11 mouse cellular contexts compared by ENCODE assay signal in the genomic region with DNA sequence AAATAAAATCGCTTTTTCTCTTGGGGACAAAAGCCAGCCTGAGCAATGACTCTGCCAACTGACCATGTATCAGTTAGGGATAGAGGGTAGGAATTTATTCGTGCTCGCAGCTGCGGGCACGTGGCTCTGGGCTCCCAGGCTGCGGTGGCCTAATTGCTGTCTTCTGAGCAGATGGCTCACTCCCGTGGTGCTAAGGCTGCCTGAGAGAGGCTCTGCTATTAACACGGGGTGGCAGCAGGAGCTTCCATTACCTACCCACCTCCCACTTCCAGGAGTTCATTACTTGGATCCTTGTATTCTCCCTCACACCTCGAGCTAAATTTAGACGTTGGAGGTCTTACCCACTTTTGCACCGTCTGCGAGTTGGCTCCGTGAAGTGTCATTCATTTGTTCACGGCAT. TPM values are rescaled to one million over a fixed set of nuclear protein-coding genes. Genes with fewer than 3 reads are reported as not detected.
DNase-seq lines count a peak whose midpoint lies in the region; ATAC-seq and TF ChIP-seq lines count a peak whose summit lies in the region.
"Had no signal": no experiment of that assay in that cellular context is flagged by ENCODE, and none has a peak within 500 bp of the region (broad histone marks: within the 10 kb centered on the region; RNA-seq: fewer than 3 reads in every experiment).

No protein-coding gene starts in this region.

- H3K9me3 ChIP-seq in hindbrain, postnatal 0 days (ENCODE audit: low read length): no peaks in the 10 kb centered on the region
- H3K9me3 ChIP-seq in embryonic facial prominence, embryonic 10.5 days: no peaks in the 10 kb centered on the region

- no peak overlapping the region for H3K27ac ChIP-seq in hindbrain, postnatal 0 days
- H3K27ac ChIP-seq in embryonic facial prominence, embryonic 10.5 days (replicated peaks): no peak overlapping the region

- no peak overlapping the region for H3K4me2 ChIP-seq in hindbrain, postnatal 0 days (ENCODE audit: low read depth, low read length)

- no peaks in the 10 kb centered on the region for H3K27me3 ChIP-seq in hindbrain, postnatal 0 days (ENCODE audit: insufficient read depth, low read length)
- H3K27me3 ChIP-seq in embryonic facial prominence, embryonic 10.5 days (replicated peaks; ENCODE audit: low read depth, poor library complexity, severe bottlenecking): no peaks in the 10 kb centered on the region

- no peak overlapping the region for H3K9ac ChIP-seq in hindbrain, postnatal 0 days (replicated peaks; ENCODE audit: low read length)

- DNase-seq in layer of hippocampus, adult 11-12 months (ENCODE audit: low spot score): peak; percentile 39
- DNase-seq in layer of hippocampus, adult 9-10 months (ENCODE audit: low spot score): no peak
- DNase-seq in cerebellum, postnatal 10 days: peak; percentile 59 to 73
- peak; percentile 56 for DNase-seq in hindbrain, postnatal 0 days (ENCODE audit: low spot score)
- peak; percentile 51 for DNase-seq in retina, embryonic 14.5 days (ENCODE audit: low spot score)
- no peak for DNase-seq in kidney, postnatal 14 days
- DNase-seq in adrenal gland, adult 18-20 months (ENCODE audit: low spot score in 2 of 2): no peak
- DNase-seq in embryonic facial prominence, embryonic 10.5 days (ENCODE audit: low spot score): no peak
- DNase-seq: gastrocnemius, postnatal 25 days; kidney, postnatal 36 days had no signal

- H3K36me3 ChIP-seq in hindbrain, postnatal 0 days (ENCODE audit: insufficient read depth, low read length): no peaks in the 10 kb centered on the region
- H3K36me3 ChIP-seq in embryonic facial prominence, embryonic 10.5 days (replicated peaks): no peaks in the 10 kb centered on the region

- H3K4me1 ChIP-seq in hindbrain, postnatal 0 days (ENCODE audit: insufficient read depth, low read length): no peaks in the 10 kb centered on the region
- peaks cover 11% of the 10 kb centered on the region for H3K4me1 ChIP-seq in embryonic facial prominence, embryonic 10.5 days

- no peak overlapping the region for H3K4me3 ChIP-seq in hindbrain, postnatal 0 days (ENCODE audit: low read length)
- H3K4me3 ChIP-seq in embryonic facial prominence, embryonic 10.5 days: no peak overlapping the region

- WGBS in hindbrain, postnatal 0 days: 40% methylated on average over 14 of the region's 14 CpGs
- 84% methylated on average over 14 of the region's 14 CpGs for WGBS in embryonic facial prominence, embryonic 10.5 days

- TF ChIP-seq CTCF in hindbrain, postnatal 0 days (IDR thresholded peaks at IDR 0.05; ENCODE audit: low read depth): no peak

- ATAC-seq in hindbrain, postnatal 0 days: 0 out of 2 replicates have a peak, but pooled peaks have one; percentile 52

RNA-seq across cellular contexts. Expression of gene Susd4, which starts 33.4 kb away (rescaled TPM):
- 71.1 and 77.3 TPM in 2 replicates for total RNA-seq in hindbrain, postnatal 0 days (2014; rRNA removed)
- 74.4 and 74.9 TPM in 2 replicates for polyA plus RNA-seq in hindbrain, postnatal 0 days (2015; fragmentation: Nextera tagmentation; extraction: Ambion mirVana)
- 1 to 10 TPM; 4.1 to 5.2 TPM for total RNA-seq in adrenal gland, adult 18-20 months (2021)
- 13.5 and 14.9 TPM in 2 replicates for polyA plus RNA-seq in embryonic facial prominence, embryonic 10.5 days (2016; fragmentation: Nextera tagmentation; extraction: Ambion mirVana)

RNA-seq across cellular contexts. Expression of gene Ccdc185, which starts 48.1 kb away (rescaled TPM):
- total RNA-seq in hindbrain, postnatal 0 days (2014; rRNA removed): not detected in 2 replicates
- polyA plus RNA-seq in hindbrain, postnatal 0 days (2015; fragmentation: Nextera tagmentation; extraction: Ambion mirVana): not detected in 2 replicates
- total RNA-seq in adrenal gland, adult 18-20 months (2021): not detected
- not detected in 2 replicates for polyA plus RNA-seq in embryonic facial prominence, embryonic 10.5 days (2016; fragmentation: Nextera tagmentation; extraction: Ambion mirVana)
- total RNA-seq: gastrocnemius, postnatal 25 days had no signal
- polyA plus RNA-seq: lung, embryonic 16.5 days had no signal

Comparison
In these comparisons a context has a peak if more than half of its experiments do, and no peak if none do; other contexts are left out.
1. DNase-seq: peak in layer of hippocampus, adult 11-12 months (single experiment), cerebellum, postnatal 10 days (2 of 2), hindbrain, postnatal 0 days (single experiment) and retina, embryonic 14.5 days (single experiment); none in layer of hippocampus, adult 9-10 months (single experiment), kidney, postnatal 14 days (single experiment), adrenal gland, adult 18-20 months (0 of 2) and embryonic facial prominence, embryonic 10.5 days (single experiment).
2. RNA of gene Susd4, which starts 33.4 kb away (total RNA-seq): 71.1 to 77.3 TPM in hindbrain, postnatal 0 days; 4.1 to 5.2 TPM in adrenal gland, adult 18-20 months; every median in the first group is over 10 times any median in the second.